Mouse (Mus musculus): ENCODE measurements around the gene Gm5592. TPM values are rescaled to one million over a fixed set of nuclear protein-coding genes. Genes with fewer than 3 reads are reported as not detected.
"Not testable (repeated sequence)": the region's sequence is repeated elsewhere in the genome, so short reads cannot be mapped to it uniquely, and the experiment has no call there.

Gene Gm5592
- not detected in 2 replicates for polyA plus RNA-seq (2015; fragmentation: Nextera tagmentation; extraction: Ambion mirVana)

DNA sequence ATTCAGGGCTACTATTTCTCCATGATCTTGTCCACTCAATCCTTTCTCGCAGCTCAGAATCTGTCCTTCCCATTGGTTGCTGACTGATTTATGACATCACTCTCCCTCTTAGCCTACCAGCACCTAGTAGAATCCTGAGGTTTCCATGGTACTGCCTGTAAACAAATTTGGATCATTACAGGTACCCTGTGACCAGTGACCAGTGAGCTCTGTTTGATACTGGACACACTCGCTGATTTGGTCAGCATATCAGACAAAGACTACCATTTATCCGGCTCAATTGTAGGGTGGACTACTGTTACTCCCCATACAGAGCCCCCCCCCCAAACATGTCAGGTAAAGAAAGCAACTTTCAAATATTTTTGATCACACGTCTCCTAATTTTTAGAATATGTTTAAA is at the start of gene Gm5592:
TSS of gene Gm5592 (plus strand) at position 301 of the 400 bp plus-strand sequence.
- not testable (repeated sequence) for DNase-seq (ENCODE audit: low spot score)

DNA sequence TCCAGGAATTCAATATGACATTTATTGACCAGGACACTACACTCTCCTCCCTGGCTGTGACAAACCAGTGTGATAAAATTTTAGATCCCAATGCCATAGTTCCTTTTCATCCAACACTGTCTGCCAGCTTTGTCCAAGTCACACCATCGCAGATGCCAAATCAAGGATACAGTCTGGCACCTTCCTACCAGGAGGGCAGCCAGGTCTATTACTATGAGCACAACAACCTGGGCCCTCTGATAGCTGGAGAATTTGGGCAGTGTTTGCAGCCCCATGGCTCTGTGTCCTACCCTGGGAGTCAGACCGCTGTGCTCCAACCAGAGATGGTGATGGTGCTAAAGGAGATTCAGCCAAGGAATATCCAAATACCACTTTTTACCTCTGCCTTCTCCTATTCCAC is 2.2 kb downstream of the Gm5592 start:
- DNase-seq (ENCODE audit: low spot score): not testable (repeated sequence)

DNA sequence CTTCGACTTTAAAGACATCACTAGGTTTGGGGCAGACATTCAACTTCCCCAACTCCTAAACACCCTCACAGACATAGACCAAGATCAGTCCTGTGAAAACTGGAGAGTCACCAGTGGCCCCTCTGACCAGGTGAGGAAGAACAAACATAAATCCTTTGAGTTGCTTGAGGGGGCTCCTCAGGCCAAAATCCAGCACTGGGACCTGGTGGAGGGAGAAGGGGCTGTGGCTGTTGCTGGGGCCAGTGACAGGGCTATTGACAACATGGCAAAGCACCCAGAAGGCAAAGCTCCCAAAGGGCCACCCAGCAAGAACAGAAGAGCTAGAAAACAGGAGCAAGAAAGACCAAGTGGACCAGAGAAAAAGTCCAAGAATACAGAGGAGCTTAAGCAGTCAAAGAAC is 4.2 kb downstream of the Gm5592 start:
- DNase-seq (ENCODE audit: low spot score): not testable (repeated sequence)

DNA sequence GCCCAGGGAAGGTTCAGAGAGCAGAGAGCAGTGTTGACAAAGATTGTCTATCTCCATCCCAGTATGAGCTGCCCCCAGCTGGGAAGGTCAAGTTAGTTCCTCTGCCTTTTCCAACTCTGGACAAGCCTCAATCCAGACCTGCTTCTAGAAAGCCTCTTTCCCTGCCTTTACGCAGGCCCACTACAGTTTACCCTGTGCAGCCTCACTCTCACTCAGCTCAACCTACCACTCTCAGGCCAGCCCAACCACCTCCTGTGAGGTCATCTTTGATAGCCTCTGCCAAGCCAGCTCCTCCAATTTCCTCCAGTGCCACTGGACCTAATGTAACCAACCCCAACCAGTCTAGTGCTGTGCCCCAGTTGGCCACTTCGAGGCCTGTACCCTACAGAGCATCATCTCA is 4.9 kb downstream of the Gm5592 start:
- not testable (repeated sequence) for DNase-seq (ENCODE audit: low spot score)

DNA sequence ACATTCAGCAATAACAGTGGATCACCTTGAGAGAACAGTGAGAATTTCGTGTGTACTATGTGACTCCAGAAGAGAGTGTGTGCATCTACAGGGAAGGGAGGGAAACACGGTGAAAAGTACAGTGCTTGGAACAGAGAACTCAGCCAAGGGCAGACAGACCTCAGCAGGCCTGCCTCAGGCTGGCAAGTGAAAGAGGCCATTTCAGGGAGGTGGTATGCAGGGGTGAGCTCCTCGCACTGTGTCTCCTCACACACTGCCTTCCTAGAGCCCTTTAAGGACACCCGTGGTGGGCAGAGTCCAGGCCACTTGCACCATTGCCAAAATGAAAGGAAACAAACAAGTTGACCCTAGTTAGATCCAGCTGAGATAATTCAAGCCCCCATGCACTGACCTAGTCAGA is 40.0 kb downstream of the Gm5592 start:
- DNase-seq (ENCODE audit: low spot score): no peak

Other genes with a start within 250 kb of the Gm5592 start
- not detected in 2 replicates for gene 4930433I11Rik, start 166.3 kb upstream of the Gm5592 start, polyA plus RNA-seq (2015; fragmentation: Nextera tagmentation; extraction: Ambion mirVana)
- not detected in 2 replicates for gene Gm4884, start 121.1 kb upstream of the Gm5592 start, polyA plus RNA-seq (2015; fragmentation: Nextera tagmentation; extraction: Ambion mirVana)
- gene AI987944, start 239.5 kb downstream of the Gm5592 start, polyA plus RNA-seq (2015; fragmentation: Nextera tagmentation; extraction: Ambion mirVana): 14.8 and 15.2 TPM in 2 replicates